Mouse (Mus musculus) bone marrow, adult 2 months (tissue): Measurements from ENCODE around the gene Prdm16. TPM values are rescaled to one million over a fixed set of nuclear protein-coding genes. Genes with fewer than 3 reads are reported as not detected.

ENCODE experiments used
- H3K27ac ChIP-seq: fragments of 200-500 bp; 2 replicates; pipeline ENCODE4 v1.5.1; 2012; ENCODE audit warnings: low read depth, mild to moderate bottlenecking, control low read depth, inconsistent platforms, low read length; ENCODE audit not compliant: control insufficient read depth, poor library complexity, insufficient read depth
- H3K4me1 ChIP-seq: fragments of 200-500 bp; 2 replicates; pipeline ENCODE4 v1.6.1; 2011; ENCODE audit warnings: low read length; ENCODE audit not compliant: control insufficient read depth, insufficient read depth
- H3K4me3 ChIP-seq: fragments of 200-500 bp; replicated peaks from 2 replicates; pipeline ENCODE3; 2011; ENCODE audit warnings: mild to moderate bottlenecking, low read depth, low read length, control low read depth; ENCODE audit not compliant: control insufficient read depth
- CTCF ChIP-seq: fragments of 200-500 bp; IDR thresholded peaks from 2 replicates; pipeline ENCODE4 v1.5.1; 2011; ENCODE audit warnings: low read length, control low read depth; ENCODE audit not compliant: control insufficient read depth, insufficient read depth
- POLR2A ChIP-seq: fragments of 200-500 bp; IDR thresholded peaks from 2 replicates; pipeline ENCODE4 v1.6.1; 2011; ENCODE audit warnings: low read depth, mild to moderate bottlenecking, control low read depth, low read length, borderline replicate concordance; ENCODE audit not compliant: control insufficient read depth
- WGBS: fragments of 180-500 bp; shearing (Covaris S2); methylation state at CpG from one replicate; pipeline ENCODE4 v1.1.7; 2018; 5-methylcytosine and 5-hydroxymethylcytosine counted together
- polyA plus RNA-seq: library from polyadenylated mRNA; stranded (reverse); fragments of >200 nt; gene quantifications from 2 replicates; pipeline ENCODE4 v1.2.4, GENCODE M21; 2011; ENCODE audit warnings: low replicate concordance; ENCODE audit not compliant: missing spikeins, insufficient read depth, insufficient read length

The Prdm16 gene
- polyA plus RNA-seq, 1 experiment, result 0.70 TPM

- TF ChIP-seq CTCF (no peak), POLR2A (no peak)
- Histone ChIP-seq H3K4me1 (no peaks in the 10 kb centered on the region), H3K27ac (no peak overlapping the region), H3K4me3 (no peak overlapping the region)
- WGBS, result under 1% methylated on average over 26 of the region's 30 CpGs
These were observed 630 bp downstream of the Prdm16 start for GRCm38 (mm10) chr4:154636053-154636433.

DNA sequence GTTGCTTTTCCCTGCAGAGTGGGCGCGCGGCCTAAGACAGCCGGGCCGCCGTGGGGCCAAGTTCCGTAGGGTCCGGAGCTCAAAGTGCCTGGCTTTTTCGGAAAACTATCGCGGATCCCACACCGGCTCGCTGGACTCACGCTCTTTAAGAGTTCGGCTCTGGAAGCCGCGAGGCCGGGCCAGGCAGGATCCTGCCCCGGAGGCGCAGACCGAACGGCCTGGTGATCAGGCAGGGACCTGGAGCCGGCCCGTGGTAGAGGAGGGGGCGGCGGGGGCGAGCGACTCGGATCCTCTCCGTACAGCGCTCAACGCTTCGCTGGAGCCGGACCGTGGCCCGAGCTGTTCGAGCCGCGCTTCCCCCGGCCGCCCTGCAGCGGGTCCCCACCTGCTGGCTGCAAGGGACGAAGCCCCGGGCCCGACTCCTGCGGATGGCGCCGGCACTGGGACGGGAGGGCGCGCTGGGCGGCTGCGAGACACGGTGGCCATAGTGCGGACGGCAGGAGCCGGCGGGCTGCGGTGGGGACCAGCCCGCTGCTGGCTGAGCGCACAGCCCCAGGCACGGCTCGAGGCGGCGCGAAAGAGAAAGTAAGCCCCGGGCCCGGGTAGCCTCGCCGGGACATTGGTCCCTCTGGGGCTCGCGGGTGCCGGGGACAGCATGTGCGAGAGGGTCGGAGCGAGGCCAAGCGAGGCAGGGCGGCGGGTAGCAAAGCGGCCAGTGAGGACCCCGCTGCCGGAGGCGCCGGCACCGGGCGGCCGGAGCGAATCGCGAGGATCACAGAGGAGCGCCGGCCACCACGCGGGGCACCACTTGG, 1.2 kb downstream of the Prdm16 start:
- Histone ChIP-seq H3K4me1 (no peaks in the 10 kb centered on the region), H3K27ac (no peak overlapping the region; the same call in 1 of the 2 replicates), H3K4me3 (no peak overlapping the region)
- 2% methylated on average over 92 of the region's 94 CpGs for WGBS
- TF ChIP-seq CTCF (no peak), POLR2A (no peak)

DNA sequence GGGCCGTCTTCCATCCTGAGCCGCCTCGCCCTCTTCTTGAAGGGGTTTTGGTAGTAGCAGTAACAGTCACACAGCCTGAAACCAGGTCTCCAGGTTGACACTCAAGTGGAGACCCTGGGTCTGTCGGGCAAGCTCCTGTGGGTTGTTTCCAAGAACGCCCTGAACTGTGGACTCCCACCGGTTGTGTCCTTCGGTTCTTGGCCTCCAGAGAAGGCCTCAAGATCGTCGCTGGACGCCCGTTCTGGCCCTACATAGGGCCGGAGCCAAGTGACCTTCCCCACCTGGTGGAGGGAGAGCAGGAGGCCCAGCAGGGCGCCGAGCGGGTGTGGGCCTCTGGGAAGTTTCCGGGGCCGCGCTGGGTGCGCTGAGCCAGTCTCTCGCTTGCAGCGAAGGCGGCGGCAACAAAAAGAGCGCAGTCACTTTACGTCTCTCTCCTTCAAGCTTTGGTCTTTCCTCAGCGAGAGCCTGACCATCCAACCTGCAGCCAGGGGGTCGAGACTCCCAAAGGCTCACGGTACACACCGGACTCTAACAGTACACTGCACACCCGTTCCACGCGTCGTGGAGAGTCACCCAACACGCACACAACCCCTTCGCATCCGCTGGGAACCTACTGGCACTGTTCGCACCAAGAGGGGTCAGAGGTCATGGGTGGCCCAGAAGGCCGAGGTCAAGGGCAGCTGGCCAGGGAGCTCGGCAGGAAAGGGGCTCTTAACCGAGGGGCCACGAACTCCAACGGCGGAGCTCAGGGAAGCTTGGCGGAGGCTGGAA, 2.0 kb downstream of the Prdm16 start:
- TF ChIP-seq POLR2A, result no peak
- TF ChIP-seq CTCF, result no peak
- no peak overlapping the region for H3K4me3 ChIP-seq
- H3K27ac ChIP-seq, result no peak overlapping the region
- H3K4me1 ChIP-seq, result no peaks in the 10 kb centered on the region
- 17% methylated on average over 44 of the region's 44 CpGs for WGBS

DNA sequence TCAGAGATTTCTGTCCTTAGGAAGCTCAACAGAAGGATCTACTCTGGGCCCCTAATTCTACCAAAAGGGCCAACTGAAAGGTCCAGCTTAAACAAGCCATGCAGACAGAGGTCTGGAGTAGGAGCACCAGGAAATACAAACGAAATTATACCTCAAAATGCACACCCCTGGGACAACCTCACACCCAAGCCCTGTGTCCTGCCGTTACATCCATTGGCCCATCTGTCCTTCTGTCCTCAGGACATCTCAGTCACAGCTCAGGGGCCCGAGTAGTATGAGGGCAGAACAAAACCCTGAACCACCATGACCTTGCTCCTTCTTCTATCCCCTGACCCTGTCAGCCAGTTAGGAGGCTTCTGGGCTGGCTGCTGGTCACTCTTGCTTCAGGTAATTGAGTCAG, 2.7 kb downstream of the Prdm16 start:
- WGBS, result 56% methylated on average over 3 of the region's 3 CpGs
- no peak overlapping the region for H3K27ac ChIP-seq
- TF ChIP-seq POLR2A (no peak), CTCF (no peak)
- no peak overlapping the region for H3K4me3 ChIP-seq
- H3K4me1 ChIP-seq, result no peaks in the 10 kb centered on the region

- Histone ChIP-seq H3K27ac (no peak overlapping the region), H3K4me1 (no peaks in the 10 kb centered on the region), H3K4me3 (no peak overlapping the region)
- TF ChIP-seq POLR2A (no peak), CTCF (no peak)
- WGBS, result 69% methylated on average over 14 of the region's 14 CpGs
These were observed 3.6 kb downstream of the Prdm16 start for GRCm38 (mm10) chr4:154632800-154633764.

DNA sequence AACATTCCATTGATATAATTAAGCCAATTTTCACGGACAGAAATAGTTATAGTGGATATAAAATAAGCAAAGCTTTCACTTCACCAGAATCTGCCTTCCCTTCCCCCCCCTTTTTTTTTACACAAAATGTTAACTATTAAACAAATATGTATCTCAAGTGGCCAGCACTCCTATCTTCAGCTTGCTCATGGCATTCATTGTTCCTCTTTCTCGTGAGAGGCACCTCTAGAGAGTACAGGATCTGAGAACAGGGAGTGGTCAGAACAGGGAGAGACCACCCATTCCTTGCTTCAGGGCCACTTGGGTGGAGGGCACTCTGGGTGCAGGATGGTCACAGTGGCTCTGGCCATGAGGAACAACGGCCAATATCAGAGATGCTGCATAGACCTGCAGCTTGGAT, 5.9 kb downstream of the Prdm16 start:
- TF ChIP-seq POLR2A, result no peak
- no peak for TF ChIP-seq CTCF
- 9% methylated on average over 3 of the region's 3 CpGs for WGBS
- Histone ChIP-seq H3K4me1 (no peaks in the 10 kb centered on the region), H3K27ac (no peak overlapping the region), H3K4me3 (no peak overlapping the region)

DNA sequence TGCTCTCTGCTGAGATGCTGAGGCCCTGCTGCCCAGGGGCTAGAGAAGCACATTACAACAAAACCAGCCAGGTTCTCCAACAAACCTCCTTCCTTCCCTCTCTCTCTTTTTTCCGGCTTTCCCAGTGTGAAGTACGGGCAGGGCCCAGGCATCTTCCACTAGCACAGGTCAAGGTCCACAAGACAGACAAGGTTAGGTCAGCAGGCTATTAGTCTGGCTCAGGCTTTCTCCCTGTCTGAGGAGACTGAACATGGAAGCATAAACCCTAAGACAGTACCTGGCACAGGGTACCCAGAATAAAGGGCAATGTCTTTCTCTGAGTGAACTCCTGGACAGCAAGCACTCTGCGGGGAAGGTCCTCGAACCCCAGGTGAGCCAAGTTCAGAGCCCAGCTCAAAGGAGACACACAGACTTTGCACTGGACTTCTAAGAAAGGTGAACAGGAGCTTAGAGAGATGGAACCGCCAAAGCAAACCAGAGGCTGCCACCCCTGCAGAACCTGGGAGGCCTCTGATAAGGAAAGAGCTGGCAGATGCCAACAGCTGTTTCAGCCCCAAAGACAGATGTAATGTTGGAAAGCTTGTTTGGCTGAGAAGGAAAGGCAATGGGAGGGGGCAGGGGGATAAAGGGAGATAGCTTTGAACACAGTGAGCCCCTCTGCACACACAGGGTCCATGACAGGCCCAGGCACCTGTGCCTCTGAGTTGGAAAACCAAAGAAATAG, 9.1 kb downstream of the Prdm16 start:
- WGBS, result 72% methylated on average over 5 of the region's 5 CpGs

More for the DNA sequence above, 9.1 kb downstream of the Prdm16 start:
- H3K4me1 ChIP-seq, result no peaks in the 10 kb centered on the region
- H3K4me3 ChIP-seq, result no peak overlapping the region
- TF ChIP-seq CTCF (no peak), POLR2A (no peak)
- H3K27ac ChIP-seq, result no peak overlapping the region
